Mouse (Mus musculus) C2C12 (cell line): ENCODE results near the gene Prokr2.

Experiments
- CEBPB ChIP-seq: IDR thresholded peaks from one replicate; pipeline ENCODE4 v1.6.1; 2011; ENCODE audit warnings: low read depth, mild to moderate bottlenecking, control low read depth, moderate library complexity
- CTCF ChIP-seq: IDR thresholded peaks from one replicate; pipeline ENCODE4 v1.5.1; 2011; ENCODE audit not compliant: control insufficient read depth, insufficient read depth, insufficient read length
- FOSL1 ChIP-seq: IDR thresholded peaks from one replicate; pipeline ENCODE4 v1.8.0; 2011; ENCODE audit warnings: mild to moderate bottlenecking, low read length; ENCODE audit not compliant: poor library complexity, insufficient read depth, severe bottlenecking
- MAX ChIP-seq: IDR thresholded peaks from one replicate; pipeline ENCODE4 v1.6.1; 2011; ENCODE audit warnings: mild to moderate bottlenecking, control low read depth
- MYOD1 ChIP-seq: IDR thresholded peaks from one replicate; pipeline ENCODE4 v1.6.1; 2011; ENCODE audit warnings: low read depth; ENCODE audit not compliant: control insufficient read depth, insufficient read length
- MYOG ChIP-seq: IDR thresholded peaks from one replicate; pipeline ENCODE4 v1.6.1; 2011; ENCODE audit not compliant: control insufficient read depth, insufficient read length; ENCODE audit errors: extremely low read depth
- USF1 ChIP-seq: IDR thresholded peaks from one replicate; pipeline ENCODE4 v1.6.1; 2011; ENCODE audit warnings: low read depth, mild to moderate bottlenecking, control low read depth, moderate library complexity

GRCm38 (mm10) chr2:132373748-132374147 lies 11.5 kb downstream of the Prokr2 start:
- TF ChIP-seq CTCF (no peak), MAX (no peak), USF1 (no peak), MYOD1 (no peak), MYOG (no peak), CEBPB (no peak), FOSL1 (no peak)
